Mouse (Mus musculus) heart, embryonic 13.5 days (tissue): Measurements from ENCODE around the gene Stambpl1. TPM values are rescaled to one million over a fixed set of nuclear protein-coding genes. Genes with fewer than 3 reads are reported as not detected.

Source experiments
- ATAC-seq: fragments of 200-750 bp; cut with Nextera tagmentation; 2 replicates; pipeline ENCODE4 v1.8.0; 2017; ENCODE audit warnings: moderate TSS enrichment; ENCODE audit not compliant: insufficient number of reproducible peaks, low FRiP score, low TSS enrichment; ENCODE audit errors: extremely low read depth
- H3K27ac ChIP-seq: fragments of 300-500 bp; sonication (generic); replicated peaks from 2 replicates; pipeline ENCODE4 v1.5.1; 2015; ENCODE audit warnings: moderate library complexity, mild to moderate bottlenecking, inconsistent platforms
- H3K27me3 ChIP-seq: fragments of 300-500 bp; sonication (generic); replicated peaks from 2 replicates; pipeline ENCODE4 v1.6.1; 2015; ENCODE audit warnings: mild to moderate bottlenecking, inconsistent platforms
- H3K36me3 ChIP-seq: fragments of 300-500 bp; sonication (generic); 2 replicates; pipeline ENCODE4 v1.6.1; 2015; ENCODE audit warnings: mild to moderate bottlenecking, inconsistent platforms
- H3K4me1 ChIP-seq: fragments of 300-500 bp; sonication (generic); 2 replicates; pipeline ENCODE4 v1.6.1; 2015; ENCODE audit warnings: inconsistent platforms
- H3K4me2 ChIP-seq: fragments of 300-500 bp; sonication (generic); 2 replicates; pipeline ENCODE4 v1.6.1; 2015; ENCODE audit warnings: inconsistent platforms, mild to moderate bottlenecking, moderate library complexity
- H3K4me3 ChIP-seq: fragments of 300-500 bp; sonication (generic); 2 replicates; pipeline ENCODE4 v1.5.1; 2015; ENCODE audit warnings: moderate library complexity, mild to moderate bottlenecking, inconsistent platforms
- H3K9ac ChIP-seq: fragments of 300-500 bp; sonication (generic); 2 replicates; pipeline ENCODE4 v1.6.1; 2015; ENCODE audit warnings: inconsistent platforms, mild to moderate bottlenecking, moderate library complexity
- H3K9me3 ChIP-seq: fragments of 300-500 bp; sonication (generic); 2 replicates; pipeline ENCODE4 v1.6.1; 2016; ENCODE audit warnings: inconsistent platforms
- WGBS: fragments of 180-500 bp; shearing (Covaris S2); methylation state at CpG from one replicate; pipeline ENCODE4 v1.1.7; 2015; ENCODE audit warnings: mixed read lengths; 5-methylcytosine and 5-hydroxymethylcytosine counted together
- polyA plus RNA-seq: library from polyadenylated mRNA; unstranded; fragments of >200 nt; fragmentation: Nextera tagmentation; extraction: Ambion mirVana; gene quantifications from 2 replicates; pipeline ENCODE4 v1.2.1, GENCODE M21; 2015

Stambpl1 gene
- polyA plus RNA-seq, 1 experiment from 2014 or later: 5.5 TPM

- Histone ChIP-seq H3K4me1 (peaks cover 17% of the 10 kb centered on the region), H3K9me3 (no peaks in the 10 kb centered on the region), H3K27me3 (peaks cover 19% of the 10 kb centered on the region), H3K27ac (no peak overlapping the region), H3K4me2 (no peak overlapping the region), H3K4me3 (no peak overlapping the region), H3K9ac (no peak overlapping the region), H3K36me3 (no peaks in the 10 kb centered on the region)
- ATAC-seq: no peak
- WGBS: 76% methylated on average over 13 of the region's 13 CpGs
Observed at GRCm38 (mm10) chr19:34287656-34288415, 95.8 kb downstream of the Stambpl1 start.

- H3K27ac ChIP-seq: no peak overlapping the region
- no peak overlapping the region for H3K4me3 ChIP-seq
- H3K27me3 ChIP-seq: peaks cover 23% of the 10 kb centered on the region
- no peak overlapping the region for H3K4me2 ChIP-seq
- peaks cover 17% of the 10 kb centered on the region for H3K4me1 ChIP-seq
- H3K9me3 ChIP-seq: no peaks in the 10 kb centered on the region
- no peak for ATAC-seq
- 100% methylated on average over 1 of the region's 1 CpGs for WGBS
- H3K9ac ChIP-seq: no peak overlapping the region
- no peaks in the 10 kb centered on the region for H3K36me3 ChIP-seq
Observed at GRCm38 (mm10) chr19:34288696-34289095, 96.7 kb downstream of the Stambpl1 start.

Other genes with a start within 250 kb of the Stambpl1 start
- gene Lipf, start 231.0 kb upstream of the Stambpl1 start, polyA plus RNA-seq: 0.10 and 0.17 TPM in 2 replicates
- gene Lipk, start 183.9 kb upstream of the Stambpl1 start, polyA plus RNA-seq: not detected in 2 replicates
- gene Lipn, start 124.9 kb upstream of the Stambpl1 start, polyA plus RNA-seq: not detected in 2 replicates
- not detected in 2 replicates for gene Lipm, start 91.3 kb upstream of the Stambpl1 start, polyA plus RNA-seq
- 0.05 TPM in 1 of 2 replicates, not detected in the other for gene Ankrd22, start 26.2 kb upstream of the Stambpl1 start, polyA plus RNA-seq
- 1,110 and 1,204 TPM in 2 replicates for gene Acta2, start 63.4 kb downstream of the Stambpl1 start, polyA plus RNA-seq
- 2.6 and 2.8 TPM in 2 replicates for gene Fas, start 98.4 kb downstream of the Stambpl1 start, polyA plus RNA-seq